Mouse (Mus musculus) stomach, postnatal 0 days (tissue): ENCODE measurements around the gene Plk2.

Source experiments
- CTCF ChIP-seq: IDR thresholded peaks from 2 replicates; pipeline ENCODE4 v1.5.1; 2016; ENCODE audit warnings: antibody characterized with exemption, low read depth, mild to moderate bottlenecking, moderate library complexity
- EP300 ChIP-seq: optimal IDR thresholded peaks from 2 replicates; pipeline ENCODE3; 2016; ENCODE audit warnings: antibody characterized with exemption

DNA sequence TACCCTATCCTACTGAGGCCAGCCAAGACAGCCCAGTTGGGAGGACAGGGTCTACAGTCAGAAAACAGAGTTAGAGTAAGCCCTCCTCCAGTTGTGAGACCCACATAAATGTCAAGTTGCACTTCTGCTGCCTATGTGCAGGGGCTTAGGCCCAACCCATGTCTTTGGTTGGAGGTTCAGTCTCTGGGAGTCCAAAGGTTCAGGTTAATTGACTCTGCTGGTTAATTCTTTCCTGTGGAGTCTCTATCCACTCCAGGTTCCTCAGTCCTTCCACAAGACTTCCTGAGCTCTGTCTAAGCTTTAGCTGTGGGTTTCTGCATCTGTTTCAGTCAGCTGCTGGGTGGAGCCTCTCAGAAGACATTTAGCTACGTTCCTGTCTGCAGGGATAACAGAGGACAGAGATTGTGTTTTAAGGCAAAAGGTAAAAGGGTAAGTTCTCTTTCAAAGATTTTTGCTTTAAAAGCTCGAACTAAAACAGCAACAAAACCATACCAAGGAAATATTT is 37.3 kb downstream of the Plk2 start:
- TF ChIP-seq CTCF = no peak
- no peak for TF ChIP-seq EP300
